Mouse (Mus musculus): Measurements from ENCODE around the gene Arhgap6.

DNA sequence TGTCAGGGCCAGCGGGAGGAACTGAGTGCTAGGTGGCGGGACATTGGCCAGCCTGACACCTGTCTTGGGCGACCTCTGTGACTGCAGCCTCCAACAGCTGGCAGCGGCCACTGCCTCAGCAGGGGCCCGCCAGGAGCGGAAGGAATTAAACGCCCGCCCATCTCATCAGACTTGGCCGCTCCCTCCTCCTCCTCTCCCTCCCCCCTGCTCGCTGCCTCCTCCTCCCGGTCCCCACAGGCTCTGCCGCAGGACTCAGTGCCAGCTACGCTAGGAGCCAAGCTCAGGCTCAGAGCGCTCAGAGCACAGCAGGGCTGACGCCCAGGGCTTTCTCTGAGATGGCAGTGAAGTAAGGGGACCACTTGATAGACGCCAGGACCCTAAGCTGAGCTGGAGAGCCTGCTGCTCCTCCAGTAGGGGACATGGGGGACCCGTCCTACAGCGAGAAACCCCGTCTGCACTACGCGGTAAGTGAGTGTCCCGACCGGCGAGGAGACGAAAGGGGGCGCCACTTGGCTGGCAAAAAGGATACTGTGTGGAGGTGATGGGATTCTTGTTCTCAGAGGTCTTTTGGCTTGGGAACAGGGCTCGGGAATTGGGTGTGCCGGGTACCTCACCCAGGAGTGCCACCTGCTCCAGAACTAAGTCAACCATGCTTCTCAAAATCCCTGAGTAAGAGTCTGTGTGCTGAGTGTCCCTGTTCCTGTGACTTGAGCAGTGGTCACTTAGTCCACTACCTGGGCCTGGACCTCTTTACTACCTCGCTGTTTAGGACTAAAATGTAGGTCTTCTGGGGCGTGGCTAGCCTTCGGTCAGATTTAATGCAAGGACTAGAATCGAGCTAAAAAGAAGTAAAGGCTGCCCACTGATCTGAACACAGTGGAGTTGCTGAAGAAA, 241.8 kb downstream of the Arhgap6 start:
- TF ChIP-seq POLR2A (IDR thresholded peaks at IDR 0.05; ENCODE audit: borderline replicate concordance, insufficient read depth, low read length) (no peak), CTCF (IDR thresholded peaks at IDR 0.05; ENCODE audit: borderline replicate concordance, insufficient read depth, low read depth, low read length) (no peak)
